Mouse (Mus musculus): ENCODE data around the gene Pcgf1.

DNA sequence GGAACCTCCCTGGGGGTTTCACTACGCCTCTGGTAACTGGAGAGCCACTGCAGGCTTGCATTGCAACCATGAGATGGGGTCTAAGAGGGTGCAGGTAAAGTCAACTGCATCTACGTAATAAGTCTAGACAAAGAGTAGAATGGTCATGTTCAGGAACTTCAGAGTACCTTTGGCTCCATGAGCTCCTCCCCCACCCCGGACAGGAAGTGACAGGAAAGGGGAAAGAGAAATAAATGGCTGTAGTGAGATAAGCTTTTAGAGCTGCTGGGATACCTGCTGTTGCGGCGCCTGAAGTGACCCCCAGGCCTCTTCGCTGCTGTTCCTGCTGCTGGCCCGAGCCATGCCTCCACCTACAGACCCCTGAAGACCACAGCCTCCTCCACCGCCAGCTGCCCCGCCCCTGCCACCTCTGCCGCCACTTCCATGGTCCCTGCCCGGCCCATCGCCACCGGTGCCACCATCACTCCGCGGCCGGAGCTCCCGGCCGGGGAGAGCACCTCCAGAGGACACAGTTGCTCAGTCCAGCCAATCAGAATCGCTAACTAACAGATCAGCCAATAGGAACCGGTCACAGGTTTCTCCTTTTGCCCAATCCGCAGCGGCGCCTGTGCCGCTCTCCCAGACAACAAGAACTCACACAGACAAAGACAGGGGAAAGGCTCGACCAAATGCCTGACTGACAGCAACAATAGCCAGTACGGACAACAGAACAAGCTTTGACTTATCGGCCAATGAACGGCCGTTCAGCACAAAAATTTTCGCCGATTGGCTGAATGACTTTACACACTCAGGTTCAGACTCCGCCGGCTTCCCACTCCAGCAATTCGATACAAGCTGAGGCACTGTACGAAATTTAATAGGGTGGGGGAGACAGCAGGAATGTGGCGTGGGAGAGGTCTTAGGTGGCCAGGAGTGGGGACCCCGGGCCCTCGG lies 43.5 kb downstream of the Pcgf1 start, which contains the start of gene Wbp1:
- TF ChIP-seq CTCF (IDR thresholded peaks at IDR 0.05; ENCODE audit: insufficient read depth, low read depth, low read length) (no peak), POLR2A (IDR thresholded peaks at IDR 0.05; ENCODE audit: insufficient read depth, low read depth, low read length) (peak; percentile 79)

Data from olfactory bulb, adult 2 months (tissue).